Mouse (Mus musculus) layer of hippocampus, adult 11-12 months (tissue): Measurements from ENCODE around the gene B3gnt9.
"Not testable (repeated sequence)": the region's sequence is repeated elsewhere in the genome, so short reads cannot be mapped to it uniquely, and the experiment has no call there.

ENCODE experiments used
- DNase-seq: peaks from one replicate; pipeline ENCODE4 v3.0.0; 2022; ENCODE audit warnings: low spot score

B3gnt9 gene

DNA sequence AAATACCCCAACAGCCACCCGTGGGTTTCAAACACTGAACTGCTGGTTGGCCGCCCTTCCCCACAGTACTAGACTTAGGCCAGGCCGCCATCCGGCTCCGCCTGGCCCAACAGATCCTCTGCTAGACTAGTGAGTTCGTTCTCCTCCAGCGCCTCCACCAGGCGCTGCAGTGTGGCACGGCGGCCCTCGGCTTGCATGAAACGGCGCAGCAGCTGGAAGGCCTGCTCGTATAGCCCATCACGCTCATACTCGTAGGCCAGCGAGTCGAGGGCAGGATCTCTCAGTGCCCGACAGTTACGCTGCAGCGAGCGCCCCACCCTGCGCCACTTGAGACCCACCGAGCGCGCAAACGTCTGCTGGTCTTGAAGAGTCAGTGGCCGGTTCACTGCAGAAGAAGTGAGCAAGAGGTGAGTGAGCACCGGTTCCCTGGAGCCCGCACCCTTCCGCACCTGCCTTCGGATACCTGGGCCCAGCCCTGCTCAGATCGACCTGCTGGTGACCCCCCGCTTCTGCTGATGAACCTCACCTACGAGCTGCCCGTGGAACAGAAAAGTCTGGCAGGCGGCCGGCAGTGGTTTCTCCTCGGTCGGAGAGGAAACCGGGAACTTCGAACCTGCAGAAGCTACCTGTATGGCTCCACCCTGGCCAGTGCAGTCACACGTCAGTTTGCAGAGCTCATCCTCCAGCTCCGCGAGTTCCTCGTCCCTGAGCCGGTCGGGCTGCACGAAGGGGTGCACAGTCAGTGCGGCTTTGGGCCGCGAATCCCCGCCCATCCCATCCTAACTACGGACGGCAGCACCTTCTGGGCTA, 4.2 kb upstream of the B3gnt9 start:
- no peak for DNase-seq

DNA sequence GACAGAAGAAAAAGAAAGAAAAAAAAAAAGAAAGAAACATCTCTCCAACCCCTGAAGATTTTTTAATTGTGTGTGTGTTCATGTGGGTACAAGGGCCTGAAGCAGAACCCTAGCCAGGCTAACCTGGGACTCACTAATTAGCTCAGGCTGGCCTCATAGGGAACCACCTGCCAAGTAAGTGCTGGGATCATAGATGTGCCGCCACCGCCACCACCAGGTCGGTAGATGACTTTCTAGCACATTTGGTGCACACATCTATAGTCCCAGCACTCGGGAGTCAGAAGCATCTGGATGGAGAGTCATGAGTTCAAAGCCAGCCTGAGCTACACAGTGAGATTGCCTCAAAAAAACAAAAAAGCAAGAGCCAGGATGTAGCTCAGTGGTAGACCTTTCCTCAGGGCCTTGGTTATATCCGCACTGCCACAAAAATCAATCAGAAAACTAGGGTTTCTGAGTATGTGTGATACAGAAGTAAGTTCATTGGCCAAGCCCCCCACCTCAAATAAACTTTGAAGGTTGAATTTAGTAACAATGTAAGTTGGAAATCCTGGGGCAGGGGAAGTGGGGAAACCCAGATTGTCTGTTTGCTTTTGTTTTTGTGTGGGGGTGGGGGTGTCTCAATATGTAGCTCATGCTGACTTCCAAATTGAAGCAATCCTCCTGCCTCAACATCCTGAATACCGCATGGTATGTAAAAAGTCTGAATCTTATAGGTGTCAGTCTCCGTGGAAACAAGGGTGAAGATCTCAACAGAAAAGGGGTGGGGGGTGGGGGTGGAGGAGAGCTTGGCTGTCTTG, 2.6 kb upstream of the B3gnt9 start:
- DNase-seq: no peak

DNA sequence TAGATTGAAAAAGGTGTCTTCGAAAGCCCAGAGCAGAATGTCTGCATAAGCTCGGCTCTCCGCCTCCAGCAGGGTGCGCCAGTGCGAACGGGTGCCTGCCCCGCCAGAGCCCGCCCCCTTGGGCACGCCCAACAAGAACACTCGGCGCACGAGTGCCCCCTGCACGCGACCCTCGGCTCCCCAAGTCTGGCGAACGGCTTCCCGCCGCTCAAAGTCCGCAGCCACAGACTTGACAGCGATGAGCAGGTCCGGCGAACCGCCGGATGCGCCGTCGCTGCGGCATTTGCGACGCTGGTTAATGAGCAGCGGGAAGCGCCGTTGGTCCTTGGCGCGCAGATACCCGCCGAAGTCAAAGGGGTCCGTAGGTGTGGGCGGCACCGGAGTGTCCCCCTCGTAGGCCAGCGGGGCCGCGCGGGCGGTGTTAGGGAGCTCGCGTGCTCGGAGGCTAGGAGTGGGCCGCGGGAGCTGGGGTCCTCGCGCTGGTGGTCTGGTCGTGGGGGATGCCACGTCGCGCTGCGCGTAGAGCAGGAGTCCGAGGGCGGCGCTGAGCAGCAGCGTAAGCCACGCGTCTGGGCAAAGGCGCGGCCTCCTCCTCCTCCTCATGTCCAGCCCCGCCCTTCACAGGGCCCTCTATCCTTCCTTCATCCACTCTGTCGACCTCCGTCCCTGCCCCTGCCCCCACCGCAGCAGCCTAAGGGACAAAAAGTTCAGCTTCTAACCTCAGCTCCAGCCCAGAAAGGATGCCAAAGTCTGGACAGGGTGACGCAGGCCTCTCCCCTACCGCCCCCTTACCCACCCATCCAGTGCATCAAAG, 594 bp downstream of the B3gnt9 start:
- peak; percentile 90 for DNase-seq

DNA sequence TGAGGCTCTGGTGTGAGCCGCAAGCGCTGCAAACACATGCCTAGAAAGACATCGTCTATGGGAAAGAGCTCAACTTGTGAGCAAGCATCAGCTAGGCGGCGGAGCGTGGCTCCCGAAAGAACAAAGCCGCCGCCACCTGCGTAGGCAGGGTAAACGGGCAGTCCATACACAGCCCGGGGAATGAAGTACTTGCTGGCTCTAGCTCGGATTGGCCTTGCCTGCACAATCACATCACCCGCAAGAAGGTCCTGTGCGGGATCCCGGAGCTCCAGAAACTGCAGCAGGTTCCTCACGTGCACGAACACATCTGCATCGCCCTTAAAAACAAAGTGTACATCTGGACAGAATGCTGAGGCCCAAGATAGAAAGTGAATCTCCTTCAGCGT, 1.2 kb downstream of the B3gnt9 start:
- DNase-seq: no peak

DNA sequence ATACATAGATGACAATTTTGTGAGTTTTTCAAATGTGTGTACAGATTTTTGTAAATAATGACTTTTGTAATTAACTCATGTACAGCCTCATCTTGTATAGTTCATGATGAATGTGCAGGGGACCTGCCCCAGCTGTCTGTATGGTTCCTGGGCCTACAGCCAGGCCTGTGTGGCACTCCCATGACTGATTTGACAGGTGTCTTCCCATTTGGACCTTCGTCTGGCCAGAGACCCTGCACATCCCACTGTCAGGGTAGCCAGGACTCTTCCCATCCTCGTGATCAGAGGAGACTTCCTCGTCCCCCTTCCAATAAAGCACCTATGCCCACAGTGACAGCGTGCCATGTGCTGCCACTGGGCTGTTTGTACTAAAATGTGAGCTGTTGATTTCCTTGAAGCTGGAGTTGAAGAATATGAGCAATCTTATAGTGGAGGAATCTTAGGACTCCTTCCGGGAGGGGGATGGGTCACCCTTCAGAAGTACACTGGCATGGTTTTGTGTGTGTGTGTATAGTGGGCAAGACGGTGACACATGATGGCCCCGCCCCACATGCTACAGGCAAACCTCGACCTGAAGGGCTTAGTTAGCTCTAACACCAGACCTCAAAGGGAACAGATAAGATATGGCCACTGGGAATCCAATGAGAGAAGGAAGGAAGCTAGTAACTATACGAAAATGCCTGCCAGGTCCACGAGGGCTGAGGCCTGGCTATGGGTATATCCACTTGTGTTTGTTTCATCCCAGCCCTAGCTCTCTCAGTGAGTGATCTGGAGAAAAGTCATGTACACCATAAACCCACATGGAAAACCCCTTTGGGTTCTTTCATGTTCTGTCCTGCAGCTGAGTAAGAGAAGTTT, 2.0 kb downstream of the B3gnt9 start:
- DNase-seq: no peak

DNA sequence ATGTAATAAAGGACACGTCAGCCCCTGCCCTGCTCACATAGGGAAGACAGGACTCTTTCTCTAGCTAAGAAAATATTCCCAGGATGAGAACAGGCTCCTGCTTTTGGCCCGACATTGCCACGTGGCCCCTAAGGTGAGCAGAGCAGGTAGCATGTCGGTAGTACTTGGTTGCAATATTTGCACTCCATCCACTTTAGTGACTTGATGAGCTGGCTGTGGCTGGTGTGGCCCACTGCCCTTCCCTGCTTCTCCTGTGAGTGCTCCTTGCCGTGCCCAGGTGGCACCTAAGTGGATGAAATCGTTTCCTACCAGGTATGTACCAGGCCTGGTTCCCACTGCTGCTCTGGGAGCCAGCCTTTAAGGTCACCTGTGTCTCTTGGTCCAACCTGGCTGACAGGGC, 3.0 kb downstream of the B3gnt9 start:
- no peak for DNase-seq

DNA sequence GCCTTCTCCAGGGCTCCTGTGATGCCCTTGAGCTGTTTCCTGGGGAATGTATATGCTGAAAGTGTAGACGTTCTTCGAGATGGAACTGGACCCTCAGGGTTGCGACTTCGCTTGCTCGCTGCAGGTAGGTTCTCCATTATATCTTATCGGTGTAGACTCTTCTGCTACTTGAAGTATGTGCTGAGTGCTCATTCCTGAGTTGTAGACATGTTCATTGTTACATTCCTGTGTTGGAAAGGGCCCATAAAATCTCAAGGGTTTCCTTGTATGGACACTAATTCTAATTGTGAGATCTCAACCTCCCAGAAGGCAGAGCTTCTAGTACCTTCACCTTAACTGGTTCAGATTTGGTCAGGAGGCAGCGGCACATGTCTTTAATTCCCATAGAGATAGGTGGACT, 13.9 kb downstream of the B3gnt9 start:
- no peak for DNase-seq

DNA sequence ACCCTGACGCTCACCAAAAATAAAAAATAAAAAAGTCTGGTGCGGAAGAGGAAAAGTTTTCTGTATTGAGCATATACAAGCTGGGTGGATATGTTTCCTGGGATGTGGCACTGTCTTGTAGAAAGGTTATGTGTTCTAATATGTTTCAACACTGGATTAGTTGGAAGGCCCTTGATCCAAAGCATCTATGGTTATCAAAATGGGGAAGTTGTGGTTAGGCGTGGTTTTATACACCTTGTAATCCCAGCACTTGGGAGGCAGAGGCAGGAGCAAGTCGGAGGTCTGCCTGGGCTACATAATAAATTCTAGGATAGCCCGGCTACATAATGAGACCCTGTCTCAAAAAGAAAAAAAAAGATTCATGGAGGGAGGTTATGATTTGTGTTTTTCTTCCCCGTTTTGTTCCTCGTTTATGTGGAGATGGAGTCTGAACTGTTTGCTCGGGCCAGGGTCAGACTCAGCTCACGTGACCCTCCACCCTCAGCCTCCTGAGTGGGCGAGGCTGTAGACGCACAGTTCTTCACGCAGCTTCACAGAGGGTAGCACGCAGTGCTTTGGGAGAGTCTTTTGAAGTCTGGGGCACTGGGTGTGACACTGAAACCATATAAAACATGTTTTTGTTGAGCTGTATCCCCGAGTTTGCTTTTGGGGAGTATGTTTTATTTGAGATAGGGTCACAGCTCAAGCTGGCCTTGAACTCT, 17.4 kb downstream of the B3gnt9 start:
- DNase-seq: no peak

DNA sequence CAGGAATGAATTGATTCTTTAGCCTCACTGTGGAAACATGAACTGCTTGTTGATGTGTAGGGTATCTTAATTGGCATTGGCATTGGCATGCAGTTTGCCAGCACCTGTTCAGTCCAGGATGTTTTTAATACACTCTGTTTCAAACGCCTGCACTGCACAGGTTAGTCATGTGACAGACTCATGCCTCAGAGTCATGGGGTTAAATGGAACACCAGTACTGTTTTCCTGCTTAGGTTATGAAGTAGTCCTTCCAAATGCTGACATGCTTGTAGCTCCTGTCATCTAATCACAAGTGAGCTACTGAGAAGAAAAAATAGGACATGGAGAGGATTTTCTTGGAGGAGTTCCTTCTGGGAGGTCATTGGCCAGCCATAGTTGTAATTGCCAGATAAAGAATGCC, 19.7 kb downstream of the B3gnt9 start:
- no peak for DNase-seq

DNA sequence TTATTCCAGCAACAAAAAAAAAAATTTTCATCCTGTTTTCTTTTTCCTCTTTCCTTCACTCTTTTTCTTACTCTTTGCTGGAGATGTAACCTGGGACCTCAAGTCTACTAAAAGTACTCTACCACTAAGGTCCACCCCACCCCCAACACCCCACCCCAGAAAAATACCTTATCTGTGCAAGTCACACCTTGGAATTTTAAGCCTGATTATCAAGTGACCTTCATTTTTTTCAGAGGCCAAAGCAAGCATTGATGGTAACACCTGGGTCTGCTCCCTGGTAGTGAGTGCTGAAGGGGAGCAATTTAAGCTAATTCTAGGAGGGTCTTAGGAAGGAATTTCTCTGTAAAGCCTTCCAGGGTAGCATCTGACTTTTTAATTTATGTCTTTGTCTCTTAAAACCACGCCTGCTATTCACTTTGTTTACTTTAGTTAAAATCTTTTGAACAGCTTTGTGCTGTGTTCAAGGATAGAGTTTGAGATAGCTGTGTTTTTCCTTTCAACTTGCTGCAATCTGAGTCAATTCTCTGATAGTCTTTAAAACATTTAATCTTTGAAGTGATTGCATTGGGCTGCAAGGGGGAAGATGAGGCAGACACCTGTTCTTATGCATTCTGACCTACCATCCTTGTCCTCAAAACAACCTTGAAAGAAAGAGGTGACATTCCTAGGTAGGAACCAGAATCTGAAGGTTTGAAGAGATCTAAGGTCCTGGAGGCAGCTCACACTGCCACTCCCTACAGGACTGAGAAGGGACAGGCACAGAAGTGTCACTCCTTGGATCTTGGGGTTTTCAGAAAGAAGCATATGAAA, 21.6 kb downstream of the B3gnt9 start:
- no peak for DNase-seq

DNA sequence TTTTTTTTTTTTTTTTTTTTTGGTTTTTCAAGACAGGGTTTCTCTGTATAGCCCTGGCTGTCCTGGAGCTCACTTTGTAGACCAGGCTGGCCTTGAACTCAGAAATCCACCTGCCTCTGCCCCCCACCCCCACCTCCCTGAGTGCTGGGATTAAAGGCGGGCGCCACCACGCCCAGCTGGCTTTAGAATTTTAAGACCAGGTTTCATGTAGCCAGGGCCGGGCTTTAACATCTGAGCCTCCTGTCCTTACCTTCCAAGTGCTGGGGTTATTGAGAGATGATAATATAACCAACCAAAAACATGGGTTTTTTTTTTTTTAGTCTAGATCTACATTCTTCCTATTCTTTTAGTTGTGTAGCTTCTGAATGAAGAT, 22.6 kb downstream of the B3gnt9 start:
- DNase-seq: not testable (repeated sequence)

DNA sequence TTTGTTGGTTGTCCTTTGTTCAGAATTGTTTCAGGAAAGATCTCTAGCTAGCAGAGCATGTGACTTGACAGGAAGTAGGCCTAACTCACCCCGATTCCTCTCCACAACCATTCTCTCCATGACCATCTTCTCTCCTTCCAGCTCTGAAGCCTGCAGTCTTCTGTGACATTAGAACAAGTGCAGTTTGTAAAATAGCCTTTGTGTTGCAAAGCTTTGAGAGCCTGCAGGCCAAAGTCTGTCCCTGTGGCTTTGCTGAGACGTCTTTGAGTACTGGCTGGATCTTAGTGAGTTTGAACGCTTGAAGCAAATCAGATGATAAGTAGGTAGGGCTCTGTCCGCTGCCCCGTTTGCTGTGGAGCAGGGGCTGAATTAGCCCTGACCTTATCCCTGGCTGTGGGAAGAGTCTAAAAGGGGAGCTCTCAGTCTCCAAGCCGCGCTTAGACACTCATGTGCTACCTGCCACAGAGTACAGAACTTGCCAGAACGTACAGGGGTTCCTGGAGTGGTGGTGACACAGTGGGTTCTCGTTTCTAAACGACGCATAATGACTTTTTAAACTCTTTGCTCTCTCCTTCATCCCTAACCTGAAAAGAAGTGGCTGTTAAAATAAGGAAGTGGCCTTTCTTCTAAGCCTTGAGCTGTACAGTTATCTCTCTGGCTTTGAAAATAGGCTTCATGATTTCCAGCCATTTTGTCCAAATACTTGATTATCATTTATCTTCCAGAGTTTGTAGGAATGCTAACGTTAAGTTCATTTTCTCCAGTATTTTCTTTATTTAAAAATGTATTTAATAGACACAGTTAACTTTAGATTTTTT, 23.2 kb downstream of the B3gnt9 start:
- no peak for DNase-seq

DNA sequence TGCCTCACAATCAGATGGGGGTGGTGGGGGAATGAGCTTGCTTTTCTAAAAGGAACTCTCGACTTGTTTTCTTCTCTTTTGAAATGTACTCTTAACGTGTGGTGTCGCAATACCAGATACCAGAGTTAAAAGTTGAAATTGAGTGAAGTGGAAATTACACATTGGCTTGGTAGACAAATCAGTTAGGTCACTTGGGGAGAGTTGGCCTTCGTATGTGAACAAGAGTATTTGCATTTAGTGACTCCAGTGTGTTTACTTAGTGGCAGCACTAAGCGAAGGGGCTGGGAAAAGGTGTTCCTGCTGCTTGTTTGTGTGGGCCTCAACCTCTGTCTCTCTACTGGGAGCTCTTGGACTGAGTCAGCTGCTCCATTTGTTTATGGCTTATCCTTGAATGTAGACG, 29.0 kb downstream of the B3gnt9 start:
- no peak for DNase-seq

DNA sequence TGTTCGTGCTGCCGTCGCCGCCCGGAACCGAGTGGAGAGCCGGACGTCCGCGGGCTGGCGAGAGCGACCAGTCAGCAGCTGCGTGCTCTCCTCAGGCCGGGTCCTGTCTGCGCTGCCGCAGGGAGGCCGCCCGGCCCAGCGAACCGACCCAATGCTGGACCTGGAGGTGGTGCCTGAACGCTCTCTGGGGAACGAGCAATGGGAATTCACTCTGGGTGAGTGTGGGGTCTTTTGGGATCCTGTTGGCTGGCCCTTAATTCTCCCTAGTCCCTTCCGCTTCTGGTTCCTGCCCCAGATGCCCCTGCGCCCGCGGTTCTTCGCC, 29.7 kb downstream of the B3gnt9 start:
- no peak for DNase-seq

DNA sequence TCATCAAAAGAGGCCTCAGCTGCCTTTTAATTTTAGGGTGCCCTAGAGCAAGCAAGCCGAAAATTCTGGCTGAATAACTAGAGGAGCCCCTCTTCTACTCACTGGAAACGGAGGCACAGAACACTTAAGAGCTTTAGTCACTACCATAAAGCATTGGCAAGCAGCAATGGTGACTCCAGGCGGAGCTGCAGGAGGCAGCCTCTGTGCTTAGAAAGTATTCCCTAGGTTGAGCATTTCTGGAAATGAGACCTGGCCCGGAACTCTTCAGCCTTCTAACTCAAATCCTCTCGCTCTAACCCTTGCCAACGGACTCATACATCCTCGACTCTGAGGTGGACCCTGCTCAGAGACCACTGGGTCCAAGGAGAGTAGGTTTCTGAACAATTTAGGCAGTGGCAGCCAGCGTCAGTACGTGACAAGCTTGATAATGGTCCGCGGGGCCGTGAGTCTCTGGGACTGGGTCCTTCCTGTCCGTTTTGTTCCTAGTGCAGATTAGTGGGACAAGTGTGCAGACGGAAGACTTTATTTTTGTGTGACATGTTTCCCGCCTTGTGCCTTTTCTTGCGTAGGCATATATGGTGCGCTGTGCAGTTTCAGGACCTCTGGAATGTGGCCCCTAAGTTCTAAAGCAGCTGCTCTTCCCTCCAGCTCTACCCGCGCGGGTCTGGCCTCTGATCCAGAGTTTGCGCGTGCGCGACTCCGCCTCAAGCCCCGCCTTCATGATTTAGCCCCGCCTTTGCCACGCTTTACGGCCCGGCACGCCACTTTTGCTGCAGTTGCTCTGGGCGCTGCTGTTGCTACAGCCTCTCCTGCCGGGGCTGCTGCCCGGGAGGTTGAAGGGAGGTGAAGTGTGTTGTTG, 30.3 kb downstream of the B3gnt9 start, which contains the start of gene D230025D16Rik:
Gene D230025D16Rik, plus strand, starts transcription at position 733 of the 859 bp plus-strand sequence.
- DNase-seq: peak; percentile 95

DNA sequence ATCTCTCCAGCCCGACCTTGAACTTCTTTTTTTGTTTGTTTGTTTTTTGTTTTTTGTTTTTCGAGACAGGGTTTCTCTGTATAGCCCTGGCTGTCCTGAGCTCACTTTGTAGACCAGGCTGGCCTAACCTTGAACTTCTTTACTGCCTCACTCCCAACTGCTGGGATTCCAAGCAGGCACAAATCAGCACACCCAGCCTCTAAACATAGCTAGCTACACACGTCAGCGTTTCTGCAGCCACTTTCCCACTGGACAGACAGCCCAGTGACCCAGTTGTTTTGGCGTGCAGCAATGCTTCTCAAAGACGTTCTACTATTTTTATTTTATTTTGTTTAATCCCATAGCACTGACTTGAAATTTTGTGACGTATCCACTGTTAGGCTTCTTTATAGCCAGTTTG, 31.1 kb downstream of the B3gnt9 start:
- DNase-seq: no peak

DNA sequence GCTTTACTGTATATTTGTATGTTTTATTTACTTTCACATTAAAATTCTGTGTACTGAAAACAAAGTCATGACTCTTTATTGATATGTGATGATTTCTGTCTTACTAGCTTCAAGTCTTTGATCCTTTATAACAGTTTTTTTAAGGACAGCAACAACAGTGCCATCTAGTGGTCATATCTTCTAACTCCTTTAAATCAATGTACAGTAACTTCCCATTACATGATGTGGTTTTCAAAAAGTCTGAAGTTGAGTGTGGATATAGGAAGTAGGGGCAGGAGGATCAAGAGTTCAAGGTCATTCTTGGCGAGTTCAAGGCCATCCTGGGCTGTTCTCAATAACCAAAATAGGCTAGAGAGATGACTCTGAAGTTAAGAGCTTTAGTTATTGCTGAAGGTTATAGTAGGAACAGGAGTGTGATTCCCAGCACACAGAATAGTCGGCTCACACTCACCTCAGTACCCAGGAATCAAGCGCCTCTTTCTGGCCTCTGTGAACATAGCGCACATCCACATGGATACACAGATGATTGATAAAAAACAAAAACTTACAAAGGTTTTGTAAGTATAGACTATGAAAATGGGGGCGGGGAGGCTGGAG, 36.9 kb downstream of the B3gnt9 start:
- peak; percentile 30 for DNase-seq

DNA sequence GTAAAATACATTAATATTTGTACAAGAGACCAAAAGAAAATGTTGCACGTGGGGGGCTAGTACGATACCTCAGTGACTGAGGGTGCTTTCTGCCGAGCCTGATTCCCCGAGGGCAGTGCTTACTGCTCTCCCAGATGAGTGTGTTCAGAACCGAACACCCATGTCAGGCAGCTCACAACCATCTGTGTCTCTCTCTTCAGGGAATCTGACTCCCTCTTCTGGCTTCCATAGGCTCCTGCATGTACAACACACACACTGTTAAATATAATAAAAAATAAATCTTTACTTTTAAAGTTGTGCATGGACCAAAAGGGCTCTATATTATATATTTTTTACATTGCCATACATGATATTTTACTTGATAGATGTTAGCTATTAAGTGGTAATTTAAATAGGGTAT, 40.8 kb downstream of the B3gnt9 start:
- DNase-seq: no peak
